ENCODE assay signal across 8 mouse cellular contexts in the genomic region with DNA sequence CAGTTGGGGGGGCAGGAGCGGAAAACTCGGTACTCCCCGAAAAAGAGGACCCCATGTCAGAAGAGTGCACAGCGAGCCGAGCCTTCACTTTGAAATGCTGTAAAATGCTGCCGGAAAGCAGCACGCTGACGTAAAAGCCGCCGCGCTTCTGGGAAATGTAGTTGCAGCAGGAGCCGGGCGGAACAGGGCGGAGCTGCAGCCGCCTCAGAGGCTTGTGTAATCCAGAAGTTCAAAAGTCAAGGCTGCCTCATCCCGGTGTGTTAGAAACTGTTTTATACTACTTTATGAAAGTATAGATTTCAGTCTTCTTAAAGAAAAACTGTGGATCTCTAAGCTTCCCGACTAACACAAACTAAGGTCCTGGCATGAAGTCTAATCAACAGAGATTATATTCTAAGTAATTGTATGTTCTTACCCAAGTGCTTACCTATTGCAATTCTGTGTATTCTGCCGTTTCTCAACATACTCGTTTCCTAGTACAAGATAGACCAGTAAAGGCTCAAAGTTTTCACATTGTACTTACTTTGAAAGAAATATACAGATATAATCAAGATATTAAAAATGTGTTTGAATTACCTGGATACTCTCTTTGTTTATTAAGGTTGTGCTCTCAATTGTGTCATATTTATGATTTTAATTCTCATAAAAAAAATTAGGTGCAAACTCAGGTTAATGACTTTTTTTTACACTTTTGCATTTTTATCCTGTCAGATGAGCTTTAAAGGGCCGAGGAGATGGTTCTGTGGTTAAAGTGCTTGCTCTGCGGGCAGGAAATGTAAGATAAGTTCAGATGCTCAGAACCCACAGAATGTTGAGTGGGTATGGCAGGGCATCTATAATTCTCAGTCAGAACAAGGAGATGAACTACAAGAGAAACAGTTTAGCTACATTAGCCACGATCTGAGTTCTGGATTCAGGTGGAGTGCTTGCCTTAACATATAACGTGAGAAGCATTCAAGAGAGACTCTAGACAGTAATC. TPM values are rescaled to one million over a fixed set of nuclear protein-coding genes. Genes with fewer than 3 reads are reported as not detected.
DNase-seq lines count a peak whose midpoint lies in the region; ATAC-seq lines count a peak whose summit lies in the region.

A gene (minus strand): TSS at position 109 of the 979 bp plus-strand sequence.

- peak; percentile 84 for ATAC-seq in inflammation-experienced regulatory T-cells, adult 6 months
- peak; percentile 94 for ATAC-seq in megakaryocyte-erythroid progenitor cell, adult 5-6 weeks (replicated peaks; ENCODE audit: low FRiP score, low TSS enrichment, poor library complexity, severe bottlenecking)

- intact Hi-C loops in gastrocnemius, postnatal 14 days (cut with DNase I; ENCODE audit: low total_unique reads) = no loop called here
- intact Hi-C loops in left cerebral cortex, postnatal 10 days (cut with DNase I) = no loop called here

- DNase-seq in adrenal gland, adult (ENCODE audit: inconsistent age in 2 of 2, low spot score in 1 of 2) = peak; percentile 92 to 98
- peak; percentile 95 for DNase-seq in embryo, embryonic 10.5 days (ENCODE audit: low spot score)
- peak; percentile 90 for DNase-seq in gastrocnemius, postnatal 14 days
- peak; percentile 95 for DNase-seq in left cerebral cortex, postnatal 10 days (ENCODE audit: extremely low spot score in 1 of 2, low spot score in 2 of 2)
- peak; percentile 91 for DNase-seq in right cerebral cortex, postnatal 25 days
- DNase-seq in urinary bladder, postnatal 4 days (ENCODE audit: low spot score in 2 of 2) = peak; percentile 85 to 92

RNA-seq across cellular contexts. Expression of the gene that starts here (rescaled TPM):
- 10 to 100 TPM; 56.8 to 58.1 TPM for total RNA-seq in gastrocnemius, postnatal 14 days (2021)
- polyA plus RNA-seq in inflammation-experienced regulatory T-cells, adult 6 months (2017; shearing (Covaris generic)) = 10 to 100 TPM; 66.5 to 70.6 (median 67.0) TPM
- 10 to 100 TPM; 59.6 to 61.2 TPM for total RNA-seq in left cerebral cortex, postnatal 10 days (2021)
- 101 and 106 TPM in 2 replicates for total RNA-seq in megakaryocyte-erythroid progenitor cell, adult 5-6 weeks (2014; fragmentation: Nextera tagmentation)
- total RNA-seq in megakaryocyte-erythroid progenitor cell, adult 5-6 weeks (2017) = 84.5 and 125 TPM in 2 replicates

Comparison
In these comparisons a context has a peak if more than half of its experiments do, and no peak if none do; other contexts are left out.
1. Peak in every context shown above with its lines: DNase-seq and ATAC-seq.